In the genomic region with DNA sequence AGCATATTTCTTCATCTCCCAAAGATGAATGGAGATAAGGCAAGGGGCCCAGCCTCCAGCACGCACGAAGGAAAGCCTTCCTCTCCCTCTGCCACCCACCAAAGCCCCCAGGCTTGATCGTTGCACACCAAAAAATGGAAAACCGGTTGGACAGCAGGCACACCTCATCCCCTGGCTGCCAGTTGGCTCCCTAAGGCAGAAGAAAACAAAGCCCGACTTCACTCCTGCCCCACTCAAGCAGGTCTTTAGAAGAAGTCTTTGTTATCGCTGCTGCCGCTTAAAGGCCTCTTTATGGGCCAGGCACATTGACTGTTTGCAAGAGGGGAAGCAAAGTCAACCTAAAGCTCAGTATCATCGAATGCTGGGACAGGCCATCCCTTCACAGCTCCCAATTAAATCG, we compare ENCODE assay signal across 20 mouse cellular contexts. TPM values are rescaled to one million over a fixed set of nuclear protein-coding genes. Genes with fewer than 3 reads are reported as not detected.
DNase-seq lines count a peak whose midpoint lies in the region; ATAC-seq and TF ChIP-seq lines count a peak whose summit lies in the region.
"Had no signal": no experiment of that assay in that cellular context is flagged by ENCODE, and none has a peak within 500 bp of the region (broad histone marks: within the 10 kb centered on the region; RNA-seq: fewer than 3 reads in every experiment).

No protein-coding gene starts in this region.

- no peaks in the 10 kb centered on the region for H3K36me3 ChIP-seq in lung, embryonic 15.5 days
- no peaks in the 10 kb centered on the region for H3K36me3 ChIP-seq in embryonic facial prominence, embryonic 11.5 days (replicated peaks; ENCODE audit: control insufficient read depth, insufficient read depth, low read depth, low read length)
- H3K36me3 ChIP-seq in intestine, postnatal 0 days (ENCODE audit: control insufficient read depth, insufficient read depth): no peaks in the 10 kb centered on the region
- H3K36me3 ChIP-seq: forebrain, embryonic 15.5 days had no signal

- no peak overlapping the region for H3K9ac ChIP-seq in lung, embryonic 15.5 days
- no peak overlapping the region for H3K9ac ChIP-seq in embryonic facial prominence, embryonic 11.5 days (replicated peaks; ENCODE audit: low read length)
- no peak overlapping the region for H3K9ac ChIP-seq in intestine, postnatal 0 days (ENCODE audit: low read depth, low read length)
- H3K9ac ChIP-seq: forebrain, embryonic 15.5 days had no signal

- ATAC-seq in lung, embryonic 15.5 days (ENCODE audit: borderline replicate concordance, extremely low read depth, low FRiP score, low TSS enrichment): no peak; the same call in 1 of the 2 replicates
- no peak for ATAC-seq in embryonic facial prominence, embryonic 11.5 days (replicated peaks; ENCODE audit: insufficient number of reproducible peaks, low FRiP score, low TSS enrichment, low read depth)
- ATAC-seq in intestine, postnatal 0 days: 0 out of 2 replicates have a peak, but pooled peaks have one; percentile 23
- ATAC-seq: CD4-positive, CD25-positive, alpha-beta regulatory T cell, adult 4 months; forebrain, embryonic 15.5 days; hindbrain, postnatal 0 days had no signal

- H3K4me2 ChIP-seq in lung, embryonic 15.5 days: no peak overlapping the region
- H3K4me2 ChIP-seq in embryonic facial prominence, embryonic 11.5 days (ENCODE audit: low read depth, low read length): no peak overlapping the region
- H3K4me2 ChIP-seq in intestine, postnatal 0 days (replicated peaks; ENCODE audit: low read depth): peak overlapping the region; percentile 21; the same call in 1 of the 2 replicates
- H3K4me2 ChIP-seq: forebrain, embryonic 15.5 days; liver, embryonic 11.5 days had no signal

- WGBS in lung, embryonic 15.5 days: 53% methylated on average over 9 of the region's 9 CpGs
- 36% methylated on average over 9 of the region's 9 CpGs for WGBS in embryonic facial prominence, embryonic 11.5 days
- 39% methylated on average over 9 of the region's 9 CpGs for WGBS in intestine, postnatal 0 days

- H3K9me3 ChIP-seq in lung, embryonic 15.5 days: no peaks in the 10 kb centered on the region
- H3K9me3 ChIP-seq in embryonic facial prominence, embryonic 11.5 days (replicated peaks; ENCODE audit: control insufficient read depth, low read length): no peaks in the 10 kb centered on the region
- H3K9me3 ChIP-seq in intestine, postnatal 0 days (ENCODE audit: control insufficient read depth): no peaks in the 10 kb centered on the region
- H3K9me3 ChIP-seq: forebrain, embryonic 15.5 days had no signal

- peak; percentile 33 for DNase-seq in embryo, embryonic 10.5 days (ENCODE audit: low spot score)
- DNase-seq in embryo, embryonic 9.5 days (ENCODE audit: extremely low spot score): no peak
- no peak for DNase-seq in lung, postnatal 36 days
- peak; percentile 29 for DNase-seq in embryonic facial prominence, embryonic 11.5 days (ENCODE audit: low spot score)
- DNase-seq in layer of hippocampus, postnatal 10 days (ENCODE audit: low spot score in 2 of 2): no peak
- no peak for DNase-seq in right cerebral cortex, adult 2 months (ENCODE audit: low spot score in 2 of 2)
- DNase-seq: cerebellum, postnatal 36 days; heart, adult 2 months; left cerebral cortex, postnatal 4 days; lung, postnatal 10 days; retina, postnatal 1 day; thymus, adult 2 months had no signal

- no peak overlapping the region for H3K4me3 ChIP-seq in lung, embryonic 15.5 days
- no peak overlapping the region for H3K4me3 ChIP-seq in embryonic facial prominence, embryonic 11.5 days (ENCODE audit: low read depth, low read length)
- no peak overlapping the region for H3K4me3 ChIP-seq in intestine, postnatal 0 days (ENCODE audit: low read depth, low read length)
- H3K4me3 ChIP-seq: forebrain, embryonic 15.5 days; heart, adult 2 months; layer of hippocampus, adult 2 months had no signal

- peak overlapping the region; percentile 65 for H3K27ac ChIP-seq in lung, embryonic 15.5 days
- H3K27ac ChIP-seq in embryonic facial prominence, embryonic 11.5 days (replicated peaks; ENCODE audit: low read depth, low read length): no peak overlapping the region
- peak overlapping the region; percentile 1; the same call in 1 of the 2 replicates for H3K27ac ChIP-seq in intestine, postnatal 0 days (ENCODE audit: low read depth, low read length)
- H3K27ac ChIP-seq: forebrain, embryonic 15.5 days; heart, adult 2 months; hindbrain, postnatal 0 days; kidney, postnatal 0 days; layer of hippocampus, adult 2 months had no signal

- H3K4me1 ChIP-seq in lung, embryonic 15.5 days: peaks cover 30% of the 10 kb centered on the region
- H3K4me1 ChIP-seq in embryonic facial prominence, embryonic 11.5 days (ENCODE audit: control insufficient read depth, insufficient read depth, low read length): no peaks in the 10 kb centered on the region; the same call in 1 of the 2 replicates
- H3K4me1 ChIP-seq in intestine, postnatal 0 days (replicated peaks; ENCODE audit: control insufficient read depth, insufficient read depth, low read length): 0 out of 2 replicates have a peak, but pooled peaks cover 5% of the 10 kb centered on the region

- H3K27me3 ChIP-seq in lung, embryonic 15.5 days: no peaks in the 10 kb centered on the region
- no peaks in the 10 kb centered on the region for H3K27me3 ChIP-seq in embryonic facial prominence, embryonic 11.5 days (ENCODE audit: control insufficient read depth, insufficient read depth, low read length)
- H3K27me3 ChIP-seq in intestine, postnatal 0 days (replicated peaks; ENCODE audit: control insufficient read depth, insufficient read depth, low read length): no peaks in the 10 kb centered on the region
- H3K27me3 ChIP-seq: forebrain, embryonic 15.5 days had no signal

- no peak for TF ChIP-seq CTCF in intestine, postnatal 0 days (IDR thresholded peaks at IDR 0.05; ENCODE audit: low read depth)

RNA-seq across cellular contexts. Expression of gene Plekha7, which starts 29.9 kb away (rescaled TPM):
- polyA plus RNA-seq in lung, embryonic 15.5 days (2015; fragmentation: Nextera tagmentation; extraction: Ambion mirVana): 12.1 and 15.1 TPM in 2 replicates
- 3.6 and 5.8 TPM in 2 replicates for polyA plus RNA-seq in embryonic facial prominence, embryonic 11.5 days (2014; fragmentation: Nextera tagmentation; extraction: Ambion mirVana)
- 17.2 and 20.2 TPM in 2 replicates for polyA plus RNA-seq in intestine, postnatal 0 days (2015; fragmentation: Nextera tagmentation; extraction: Ambion mirVana)
- total RNA-seq in layer of hippocampus, postnatal 10 days (2021): 10 to 100 TPM; 20.5 to 25.9 TPM

RNA-seq across cellular contexts. Expression of gene Rps13, which starts 55.7 kb away (rescaled TPM):
- polyA plus RNA-seq in lung, embryonic 15.5 days (2015; fragmentation: Nextera tagmentation; extraction: Ambion mirVana): 732 and 837 TPM in 2 replicates
- polyA plus RNA-seq in embryonic facial prominence, embryonic 11.5 days (2014; fragmentation: Nextera tagmentation; extraction: Ambion mirVana): 785 and 880 TPM in 2 replicates
- polyA plus RNA-seq in intestine, postnatal 0 days (2015; fragmentation: Nextera tagmentation; extraction: Ambion mirVana): 471 and 493 TPM in 2 replicates
- total RNA-seq in layer of hippocampus, postnatal 10 days (2021): 100 to 1,000 TPM; 282 to 291 TPM

Comparison
In these comparisons a context has a peak if more than half of its experiments do, and no peak if none do; other contexts are left out.
1. DNase-seq: peak in embryo, embryonic 10.5 days (single experiment) and embryonic facial prominence, embryonic 11.5 days (single experiment); none in embryo, embryonic 9.5 days (single experiment), lung, postnatal 36 days (single experiment), layer of hippocampus, postnatal 10 days (0 of 2) and right cerebral cortex, adult 2 months (0 of 2).